Mouse (Mus musculus): ENCODE results near the gene Zpbp2. TPM values are rescaled to one million over a fixed set of nuclear protein-coding genes. Genes with fewer than 3 reads are reported as not detected.

The Zpbp2 gene
- polyA plus RNA-seq, 1 experiment, result not detected

- no peak for TF ChIP-seq MAX (IDR thresholded peaks at IDR 0.05)
- no peak for TF ChIP-seq MYOG (IDR thresholded peaks at IDR 0.05; ENCODE audit: control insufficient read depth, extremely low read depth, insufficient read length)
- TF ChIP-seq CTCF (IDR thresholded peaks at IDR 0.05; ENCODE audit: control insufficient read depth, insufficient read depth, insufficient read length), result no peak
- no peak for TF ChIP-seq FOSL1 (IDR thresholded peaks at IDR 0.05; ENCODE audit: insufficient read depth, low read length, poor library complexity, severe bottlenecking)
- no peak for TF ChIP-seq CEBPB (IDR thresholded peaks at IDR 0.05; ENCODE audit: low read depth)
- no peak for TF ChIP-seq USF1 (IDR thresholded peaks at IDR 0.05; ENCODE audit: low read depth)
- H3K79me3 ChIP-seq (ENCODE audit: low read depth), result no peaks in the 10 kb centered on the region
- H3K27me3 ChIP-seq (ENCODE audit: control insufficient read depth, insufficient read depth, insufficient read length), result peaks cover 32% of the 10 kb centered on the region
- H3ac ChIP-seq (ENCODE audit: control insufficient read depth, insufficient read length, low read depth), result no peak overlapping the region
- no peak overlapping the region for H3K4me3 ChIP-seq (ENCODE audit: insufficient read depth, poor library complexity, severe bottlenecking)
- no peaks in the 10 kb centered on the region for H3K36me3 ChIP-seq (ENCODE audit: control insufficient read depth, insufficient read depth)
- H3K79me2 ChIP-seq (ENCODE audit: control insufficient read depth, insufficient read depth), result no peaks in the 10 kb centered on the region
Measured at GRCm38 (mm10) chr11:98555124-98555700, 4.3 kb downstream of the Zpbp2 start.

GRCm38 (mm10) chr11:98560942-98561341 is 10.0 kb downstream of the Zpbp2 start:
- peaks cover 75% of the 10 kb centered on the region for H3K27me3 ChIP-seq (ENCODE audit: control insufficient read depth, insufficient read depth, insufficient read length)
- no peaks in the 10 kb centered on the region for H3K79me3 ChIP-seq (ENCODE audit: low read depth)

GRCm38 (mm10) chr11:98563025-98563424 is 12.1 kb downstream of the Zpbp2 start:
- H3K36me3 ChIP-seq (ENCODE audit: control insufficient read depth, insufficient read depth), result no peaks in the 10 kb centered on the region
- H3ac ChIP-seq (ENCODE audit: control insufficient read depth, insufficient read length, low read depth), result no peak overlapping the region
- peaks cover 79% of the 10 kb centered on the region for H3K27me3 ChIP-seq (ENCODE audit: control insufficient read depth, insufficient read depth, insufficient read length)
- H3K4me3 ChIP-seq (ENCODE audit: insufficient read depth, poor library complexity, severe bottlenecking), result no peak overlapping the region
- TF ChIP-seq USF1 (IDR thresholded peaks at IDR 0.05; ENCODE audit: low read depth) (no peak), MYOD1 (IDR thresholded peaks at IDR 0.05; ENCODE audit: control insufficient read depth, insufficient read length, low read depth) (no peak), MAX (IDR thresholded peaks at IDR 0.05) (no peak), FOSL1 (IDR thresholded peaks at IDR 0.05; ENCODE audit: insufficient read depth, low read length, poor library complexity, severe bottlenecking) (no peak), MYOG (IDR thresholded peaks at IDR 0.05; ENCODE audit: control insufficient read depth, extremely low read depth, insufficient read length) (no peak)
- no peaks in the 10 kb centered on the region for H3K79me2 ChIP-seq (ENCODE audit: control insufficient read depth, insufficient read depth)
- H3K79me3 ChIP-seq (ENCODE audit: low read depth), result no peaks in the 10 kb centered on the region

More at GRCm38 (mm10) chr11:98560942-98561341, 10.0 kb downstream of the Zpbp2 start:
- Histone ChIP-seq H3ac (ENCODE audit: control insufficient read depth, insufficient read length, low read depth) (no peak overlapping the region), H3K4me3 (ENCODE audit: insufficient read depth, poor library complexity, severe bottlenecking) (no peak overlapping the region), H3K36me3 (ENCODE audit: control insufficient read depth, insufficient read depth) (no peaks in the 10 kb centered on the region), H3K79me2 (ENCODE audit: control insufficient read depth, insufficient read depth) (no peaks in the 10 kb centered on the region)
- TF ChIP-seq USF1 (IDR thresholded peaks at IDR 0.05; ENCODE audit: low read depth), result no peak
- no peak for TF ChIP-seq CTCF (IDR thresholded peaks at IDR 0.05; ENCODE audit: control insufficient read depth, insufficient read depth, insufficient read length)
- no peak for TF ChIP-seq MYOD1 (IDR thresholded peaks at IDR 0.05; ENCODE audit: control insufficient read depth, insufficient read length, low read depth)
- TF ChIP-seq MAX (IDR thresholded peaks at IDR 0.05), result no peak
- TF ChIP-seq CEBPB (IDR thresholded peaks at IDR 0.05; ENCODE audit: low read depth), result no peak

- no peak overlapping the region for H3K4me3 ChIP-seq (ENCODE audit: insufficient read depth, poor library complexity, severe bottlenecking)
- H3K27me3 ChIP-seq (ENCODE audit: control insufficient read depth, insufficient read depth, insufficient read length), result peaks cover 71% of the 10 kb centered on the region
- no peaks in the 10 kb centered on the region for H3K79me2 ChIP-seq (ENCODE audit: control insufficient read depth, insufficient read depth)
- no peak overlapping the region for H3ac ChIP-seq (ENCODE audit: control insufficient read depth, insufficient read length, low read depth)
- TF ChIP-seq MYOD1 (IDR thresholded peaks at IDR 0.05; ENCODE audit: control insufficient read depth, insufficient read length, low read depth), result no peak
- TF ChIP-seq MAX (IDR thresholded peaks at IDR 0.05), result no peak
- TF ChIP-seq CTCF (IDR thresholded peaks at IDR 0.05; ENCODE audit: control insufficient read depth, insufficient read depth, insufficient read length), result no peak
- no peak for TF ChIP-seq USF1 (IDR thresholded peaks at IDR 0.05; ENCODE audit: low read depth)
- no peak for TF ChIP-seq MYOG (IDR thresholded peaks at IDR 0.05; ENCODE audit: control insufficient read depth, extremely low read depth, insufficient read length)
- TF ChIP-seq FOSL1 (IDR thresholded peaks at IDR 0.05; ENCODE audit: insufficient read depth, low read length, poor library complexity, severe bottlenecking), result no peak
- no peak for TF ChIP-seq CEBPB (IDR thresholded peaks at IDR 0.05; ENCODE audit: low read depth)
- no peaks in the 10 kb centered on the region for H3K36me3 ChIP-seq (ENCODE audit: control insufficient read depth, insufficient read depth)
- no peaks in the 10 kb centered on the region for H3K79me3 ChIP-seq (ENCODE audit: low read depth)
Measured at GRCm38 (mm10) chr11:98563921-98564414, 13.1 kb downstream of the Zpbp2 start.

GRCm38 (mm10) chr11:98568326-98568725 is 17.4 kb downstream of the Zpbp2 start:
- TF ChIP-seq CEBPB (IDR thresholded peaks at IDR 0.05; ENCODE audit: low read depth) (no peak), MYOD1 (IDR thresholded peaks at IDR 0.05; ENCODE audit: control insufficient read depth, insufficient read length, low read depth) (no peak), MAX (IDR thresholded peaks at IDR 0.05) (no peak)
- H3K27me3 ChIP-seq (ENCODE audit: control insufficient read depth, insufficient read depth, insufficient read length), result peaks cover 61% of the 10 kb centered on the region

GRCm38 (mm10) chr11:98569461-98569860 is 18.6 kb downstream of the Zpbp2 start:
- Histone ChIP-seq H3K27me3 (ENCODE audit: control insufficient read depth, insufficient read depth, insufficient read length) (peaks cover 51% of the 10 kb centered on the region), H3K36me3 (ENCODE audit: control insufficient read depth, insufficient read depth) (no peaks in the 10 kb centered on the region), H3K4me3 (ENCODE audit: insufficient read depth, poor library complexity, severe bottlenecking) (no peak overlapping the region), H3ac (ENCODE audit: control insufficient read depth, insufficient read length, low read depth) (no peak overlapping the region), H3K79me2 (ENCODE audit: control insufficient read depth, insufficient read depth) (no peaks in the 10 kb centered on the region), H3K79me3 (ENCODE audit: low read depth) (no peaks in the 10 kb centered on the region)
- TF ChIP-seq USF1 (IDR thresholded peaks at IDR 0.05; ENCODE audit: low read depth) (no peak), MYOD1 (IDR thresholded peaks at IDR 0.05; ENCODE audit: control insufficient read depth, insufficient read length, low read depth) (no peak), MYOG (IDR thresholded peaks at IDR 0.05; ENCODE audit: control insufficient read depth, extremely low read depth, insufficient read length) (no peak), MAX (IDR thresholded peaks at IDR 0.05) (no peak), FOSL1 (IDR thresholded peaks at IDR 0.05; ENCODE audit: insufficient read depth, low read length, poor library complexity, severe bottlenecking) (no peak), CEBPB (IDR thresholded peaks at IDR 0.05; ENCODE audit: low read depth) (no peak), CTCF (IDR thresholded peaks at IDR 0.05; ENCODE audit: control insufficient read depth, insufficient read depth, insufficient read length) (no peak)

More at GRCm38 (mm10) chr11:98568326-98568725, 17.4 kb downstream of the Zpbp2 start:
- Histone ChIP-seq H3K79me2 (ENCODE audit: control insufficient read depth, insufficient read depth) (no peaks in the 10 kb centered on the region), H3ac (ENCODE audit: control insufficient read depth, insufficient read length, low read depth) (no peak overlapping the region), H3K36me3 (ENCODE audit: control insufficient read depth, insufficient read depth) (no peaks in the 10 kb centered on the region), H3K79me3 (ENCODE audit: low read depth) (no peaks in the 10 kb centered on the region), H3K4me3 (ENCODE audit: insufficient read depth, poor library complexity, severe bottlenecking) (no peak overlapping the region)

Measured in C2C12 (cell line).